Mouse (Mus musculus) bone marrow, adult 2 months (tissue): Measurements from ENCODE around the gene Ackr3.

Source experiments
- CTCF ChIP-seq: fragments of 200-500 bp; IDR thresholded peaks from 2 replicates; pipeline ENCODE4 v1.5.1; 2011; ENCODE audit warnings: low read length, control low read depth; ENCODE audit not compliant: control insufficient read depth, insufficient read depth
- POLR2A ChIP-seq: fragments of 200-500 bp; IDR thresholded peaks from 2 replicates; pipeline ENCODE4 v1.6.1; 2011; ENCODE audit warnings: low read depth, mild to moderate bottlenecking, control low read depth, low read length, borderline replicate concordance; ENCODE audit not compliant: control insufficient read depth

GRCm38 (mm10) chr1:90156589-90156988 lies 47.2 kb upstream of the Ackr3 start:
- TF ChIP-seq CTCF (no peak), POLR2A (no peak)
